Mouse (Mus musculus): ENCODE results near the gene Fcer1a. TPM values are rescaled to one million over a fixed set of nuclear protein-coding genes. Genes with fewer than 3 reads are reported as not detected.

The Fcer1a gene
- polyA plus RNA-seq, 1 experiment from 2014 or later: not detected

Other genes with a start within 250 kb of the Fcer1a start
- not detected in 2 replicates for gene Olfr1408, start 89.8 kb downstream of the Fcer1a start, polyA plus RNA-seq (2016; fragmentation: Nextera tagmentation; extraction: Ambion mirVana)
- not detected in 2 replicates for gene Olfr1406, start 36.6 kb downstream of the Fcer1a start, polyA plus RNA-seq (2016; fragmentation: Nextera tagmentation; extraction: Ambion mirVana)
- not detected in 2 replicates for gene Olfr218, start 29.4 kb downstream of the Fcer1a start, polyA plus RNA-seq (2016; fragmentation: Nextera tagmentation; extraction: Ambion mirVana)
- gene Olfr1404, start 14.8 kb downstream of the Fcer1a start, polyA plus RNA-seq (2016; fragmentation: Nextera tagmentation; extraction: Ambion mirVana): not detected in 2 replicates
- gene Olfr418, start 38.8 kb upstream of the Fcer1a start, polyA plus RNA-seq (2016; fragmentation: Nextera tagmentation; extraction: Ambion mirVana): not detected in 2 replicates
- gene Mptx2, start 50.6 kb upstream of the Fcer1a start, polyA plus RNA-seq (2016; fragmentation: Nextera tagmentation; extraction: Ambion mirVana): not detected in 2 replicates
- gene Ackr1, start 106.5 kb upstream of the Fcer1a start, polyA plus RNA-seq (2016; fragmentation: Nextera tagmentation; extraction: Ambion mirVana): 1.8 and 1.9 TPM in 2 replicates
- 1.3 and 1.5 TPM in 2 replicates for gene Aim2, start 123.7 kb upstream of the Fcer1a start, polyA plus RNA-seq (2016; fragmentation: Nextera tagmentation; extraction: Ambion mirVana)
- gene Cadm3, start 140.5 kb upstream of the Fcer1a start, polyA plus RNA-seq (2016; fragmentation: Nextera tagmentation; extraction: Ambion mirVana): 1.2 and 1.3 TPM in 2 replicates